Mouse (Mus musculus): ENCODE measurements around the gene Sec23b.

Sec23b gene

DNA sequence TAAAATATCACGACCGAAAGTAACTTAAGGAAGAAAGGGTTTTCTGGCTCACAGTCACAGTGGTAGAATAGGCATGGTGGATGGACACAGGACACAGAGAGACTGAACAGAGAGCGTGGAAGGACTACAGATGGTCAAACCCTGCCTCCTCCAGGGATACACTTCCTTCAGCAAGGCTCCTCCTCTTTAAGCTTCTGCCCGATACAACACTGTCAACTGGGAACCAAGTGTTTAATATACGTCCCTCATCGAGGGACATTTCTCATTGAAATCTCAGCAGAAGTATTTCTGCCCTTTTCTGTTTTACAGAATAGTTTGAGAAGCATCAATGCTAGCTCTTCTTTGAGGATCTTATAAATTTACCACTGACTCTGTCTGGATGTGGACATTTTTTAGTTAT is 57.9 kb downstream of the Sec23b start:
- no peak for DNase-seq

DNA sequence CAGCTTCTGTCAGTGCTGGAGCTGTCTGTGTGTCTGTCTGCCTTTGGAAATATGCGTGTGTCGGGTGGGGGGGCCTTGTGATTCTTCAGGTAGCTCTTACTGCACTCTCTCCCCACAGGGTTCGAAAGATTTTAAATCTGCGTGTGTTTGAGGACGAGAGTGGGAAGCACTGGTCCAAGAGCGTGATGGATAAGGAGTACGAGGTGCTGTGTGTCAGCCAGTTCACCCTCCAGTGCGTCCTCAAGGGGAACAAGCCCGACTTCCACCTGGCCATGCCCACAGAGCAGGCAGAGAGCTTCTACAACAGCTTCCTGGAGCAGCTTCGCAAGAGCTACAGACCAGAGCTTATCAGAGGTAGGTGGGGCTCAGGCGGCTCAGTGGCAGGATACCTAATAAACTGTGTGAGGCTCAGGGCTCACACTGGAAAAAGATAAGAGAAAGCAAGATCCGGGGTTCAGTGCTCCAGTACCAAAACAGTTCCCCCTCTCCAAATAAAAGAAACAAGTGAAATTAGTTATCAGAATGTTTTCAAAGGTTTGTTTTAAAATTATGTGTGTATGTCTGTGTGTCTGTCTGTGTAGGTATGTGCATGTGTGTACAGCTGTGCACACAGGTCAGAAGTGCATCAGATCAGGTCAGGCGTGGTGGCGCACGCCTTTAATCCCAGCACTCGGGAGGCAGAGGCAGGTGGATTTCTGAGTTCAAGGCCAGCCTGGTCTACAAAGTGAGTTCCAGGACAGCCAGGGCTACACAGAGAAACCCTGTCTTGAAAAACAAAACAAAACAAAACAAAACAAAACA is 61.2 kb downstream of the Sec23b start:
- DNase-seq, result no peak

DNA sequence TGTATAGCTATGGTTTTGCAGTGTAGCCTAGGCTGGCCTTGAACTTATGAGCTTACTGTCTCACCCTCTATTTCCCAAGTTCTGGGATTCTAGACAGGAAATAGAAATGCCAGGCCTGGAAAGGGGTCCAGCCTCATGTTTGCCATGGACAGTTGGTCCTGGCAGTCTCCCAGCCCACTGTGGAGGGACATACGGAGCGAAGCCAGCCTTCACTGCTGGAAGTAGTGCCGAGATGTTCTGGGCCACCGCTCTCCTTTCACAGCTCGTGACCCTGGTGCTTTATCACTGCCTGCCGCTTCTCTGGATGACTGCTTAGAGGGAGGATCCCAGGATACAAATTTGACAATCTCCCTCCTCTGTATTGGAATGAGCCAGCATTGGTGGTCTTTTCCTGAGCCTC is 65.5 kb downstream of the Sec23b start:
- DNase-seq, result peak; percentile 62

DNA sequence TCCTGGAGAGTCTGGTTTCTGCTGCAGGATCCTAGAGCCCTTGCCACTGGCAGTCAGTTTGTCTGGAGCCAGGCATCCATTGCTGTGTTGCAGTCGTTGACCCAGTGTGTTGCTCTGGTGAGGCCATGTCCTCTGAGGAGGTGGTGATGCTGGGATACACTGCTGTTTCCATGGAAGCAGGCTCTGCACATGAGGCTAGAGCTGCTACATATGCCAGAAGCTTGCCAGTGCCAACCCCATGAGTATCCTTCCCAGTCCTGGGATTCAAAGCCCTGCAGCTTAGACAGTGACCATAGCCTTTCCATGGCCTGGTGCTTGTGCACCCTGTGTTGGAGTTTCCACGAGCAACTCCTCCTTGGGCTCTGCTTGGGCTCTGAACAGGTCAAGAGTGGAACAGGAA is 77.5 kb downstream of the Sec23b start:
- no peak for DNase-seq

DNA sequence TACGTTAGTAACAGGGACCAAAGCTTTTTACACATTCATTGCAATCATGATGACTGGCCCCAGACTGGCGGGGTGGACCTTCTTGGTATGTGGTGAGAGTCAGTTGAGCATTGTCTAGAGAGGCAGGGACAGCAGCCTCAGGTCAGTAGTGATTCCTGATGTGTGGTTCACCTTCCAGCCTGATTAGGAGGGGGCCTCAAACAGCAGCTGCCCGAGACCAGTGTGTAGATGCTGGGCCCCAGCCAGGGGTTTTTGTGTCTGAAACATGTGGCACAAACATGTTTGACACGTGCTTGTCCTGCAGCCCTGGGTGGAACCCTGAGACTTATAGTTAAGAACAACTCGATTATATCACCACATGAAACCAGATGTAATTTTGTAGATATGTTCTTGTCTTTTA is 78.2 kb downstream of the Sec23b start:
- DNase-seq, result no peak

DNA sequence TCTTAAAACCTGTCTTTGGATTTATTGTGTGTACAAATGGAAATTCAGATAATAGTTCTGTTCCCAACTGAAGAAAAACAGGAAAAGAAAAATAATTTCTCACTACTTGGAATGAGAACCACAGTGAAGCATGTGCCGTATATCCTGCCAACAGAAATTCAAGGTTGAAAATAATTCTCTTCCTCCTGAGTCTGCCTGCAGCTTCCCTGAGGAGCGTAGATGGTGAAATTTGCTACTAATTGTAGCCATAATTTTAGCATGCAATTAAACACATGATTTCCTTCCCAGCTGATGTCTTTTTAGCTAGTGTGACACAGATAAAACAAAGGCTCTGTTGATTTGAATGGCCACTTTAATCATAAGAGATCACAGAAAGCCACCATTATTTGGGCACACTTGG is 78.7 kb downstream of the Sec23b start:
- no peak for DNase-seq

DNA sequence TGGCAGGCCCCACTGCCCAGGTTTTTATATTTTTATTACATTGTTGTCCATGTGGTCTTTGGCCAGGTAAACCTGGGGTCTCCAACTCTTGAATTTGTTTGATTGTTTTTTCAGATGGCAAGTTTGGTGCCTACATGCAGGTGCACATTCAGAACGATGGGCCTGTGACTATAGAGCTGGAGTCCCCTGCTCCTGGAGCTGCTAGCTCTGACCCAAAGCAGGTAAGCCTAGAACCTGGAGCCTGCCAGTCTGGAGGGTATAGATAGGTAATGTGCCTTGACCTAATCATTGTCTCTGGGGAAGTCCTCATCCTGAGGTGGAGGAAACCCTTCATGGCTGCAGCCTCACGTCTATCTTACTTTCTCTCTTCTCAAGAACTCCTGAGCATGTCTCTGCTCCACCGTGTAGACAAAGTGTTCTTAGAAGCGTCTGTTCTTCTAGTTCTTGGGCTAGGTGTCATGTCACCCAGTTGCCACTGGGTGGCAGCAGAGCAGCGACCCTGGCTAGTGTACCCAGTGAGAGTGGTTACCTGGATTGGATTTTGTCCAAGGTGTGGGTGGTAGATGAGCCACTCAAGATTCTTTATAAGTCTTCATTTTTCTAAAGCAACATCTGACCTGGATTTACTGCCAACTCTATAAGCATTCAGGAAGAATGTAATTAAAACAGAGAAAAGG is 79.8 kb downstream of the Sec23b start:
- DNase-seq, result peak; percentile 55

DNA sequence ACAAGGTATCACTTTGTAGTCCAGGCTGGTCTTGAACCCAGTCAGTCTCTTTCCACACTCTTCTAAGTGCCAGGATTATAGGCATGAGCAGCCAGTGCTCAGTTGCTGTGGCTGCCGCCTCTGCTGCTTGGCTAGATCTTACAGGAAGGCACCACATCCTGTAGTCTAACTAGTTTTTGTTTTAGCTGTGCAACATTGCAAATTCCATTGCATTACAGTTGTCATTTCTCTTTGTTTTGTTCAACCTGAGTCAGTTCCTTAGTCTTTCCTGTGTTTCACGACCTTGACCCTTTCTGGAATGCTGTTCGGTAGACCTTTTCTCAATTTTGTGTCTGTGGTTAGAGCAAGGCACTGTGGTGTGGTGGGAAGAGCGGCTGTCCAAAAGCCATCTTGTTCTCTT is 81.2 kb downstream of the Sec23b start:
- DNase-seq, result no peak

DNA sequence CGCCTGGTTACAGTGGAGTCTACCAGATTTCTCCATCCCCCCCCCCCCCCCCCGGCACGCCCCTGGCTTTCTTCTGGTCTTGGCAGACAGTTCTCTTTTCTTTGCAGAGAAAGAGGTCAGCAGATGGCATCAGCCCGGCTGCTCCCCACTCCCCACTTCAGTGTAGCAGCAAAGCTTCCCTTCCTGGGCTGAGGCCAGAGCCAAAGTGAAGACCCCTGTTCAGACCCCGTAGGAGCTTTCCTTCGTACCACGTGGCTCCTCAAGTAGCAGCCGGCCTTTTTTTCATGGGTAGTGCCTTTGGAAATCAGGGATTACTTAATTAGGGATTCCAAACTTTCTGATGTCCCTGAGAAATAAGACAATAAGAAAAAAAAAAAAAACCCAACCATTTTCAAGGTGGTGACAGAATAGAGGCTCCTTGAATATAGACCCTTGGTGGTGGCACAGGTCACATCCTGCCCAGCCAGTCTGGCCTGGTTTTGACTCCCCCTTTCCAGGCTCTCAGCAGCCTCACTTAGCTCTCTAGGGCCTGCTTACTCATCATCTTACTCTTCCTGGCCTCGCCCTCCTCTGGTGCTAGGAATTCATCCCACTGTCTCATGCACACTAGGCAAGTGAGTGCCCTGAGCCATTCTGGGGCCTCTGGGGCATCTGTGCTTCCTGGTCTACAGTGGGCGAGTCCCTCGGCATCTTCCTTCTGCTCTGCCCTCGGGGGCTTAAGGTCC is 81.8 kb downstream of the Sec23b start:
- DNase-seq, result no peak

DNA sequence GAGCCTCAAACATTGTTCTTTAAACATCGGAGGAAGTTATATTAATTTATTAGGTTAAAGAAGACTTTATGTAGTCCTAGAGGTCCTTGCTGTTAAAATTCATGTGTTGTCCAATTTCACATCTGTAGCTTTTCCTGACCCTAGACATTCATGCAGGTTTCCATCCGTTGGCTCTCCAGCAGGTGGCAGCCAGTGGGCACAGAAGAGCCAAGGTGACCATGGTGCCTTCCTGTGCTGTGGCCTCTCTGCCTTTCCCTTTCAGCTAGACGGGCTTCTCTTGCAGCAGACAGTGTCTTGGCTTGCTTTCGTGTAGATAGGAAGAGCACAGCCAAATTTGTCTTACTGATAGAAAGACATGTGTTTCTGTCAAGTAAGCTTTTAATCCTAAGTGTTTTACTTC is 82.7 kb downstream of the Sec23b start:
- no peak for DNase-seq

DNA sequence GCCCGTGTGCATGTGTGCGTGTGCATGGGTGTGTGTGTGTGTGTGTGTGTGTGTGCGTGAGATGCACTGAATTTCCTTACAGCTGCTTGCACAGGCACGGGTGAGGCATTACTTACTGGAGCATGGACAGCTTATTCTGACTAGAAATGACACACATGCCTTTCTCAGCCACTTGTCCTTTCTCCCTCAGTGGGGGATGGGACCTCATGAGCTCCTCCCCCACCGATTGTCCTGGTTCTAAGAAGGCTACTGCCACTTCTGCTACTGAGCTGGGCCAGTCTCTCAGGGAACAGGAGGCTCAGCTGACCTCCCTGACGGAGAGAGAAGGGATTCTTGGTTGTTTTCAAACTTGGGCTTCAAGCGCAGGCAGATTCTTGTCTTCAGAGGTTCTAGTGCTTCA is 84.1 kb downstream of the Sec23b start:
- DNase-seq, result no peak
